Mouse (Mus musculus) intestine, embryonic 14.5 days (tissue): ENCODE measurements at regions not wholly inside any gene's neighbourhood (a gene's known extent, or its start where the extent isn't known, plus 50 kb on each side); places are given as distances from the start of the nearest gene placed in this dataset.

ENCODE experiments used
- ATAC-seq: fragments of 200-750 bp; cut with Nextera tagmentation; replicated peaks from 2 replicates; pipeline ENCODE4 v1.8.0; 2017; ENCODE audit warnings: low read depth, moderate number of reproducible peaks, moderate TSS enrichment, moderate library complexity; ENCODE audit not compliant: low FRiP score, low TSS enrichment
- DNase-seq: peaks from one replicate; pipeline ENCODE4 v3.0.0-alpha.2; 2018; ENCODE audit warnings: low spot score
- H3K27ac ChIP-seq: fragments of 300-500 bp; sonication (generic); 2 replicates; pipeline ENCODE4 v1.5.1; 2014; ENCODE audit warnings: low read depth, mild to moderate bottlenecking, control low read depth
- H3K27me3 ChIP-seq: fragments of 300-500 bp; sonication (generic); replicated peaks from 2 replicates; pipeline ENCODE4 v1.6.1; 2014; ENCODE audit warnings: low read length, control low read depth; ENCODE audit not compliant: control insufficient read depth, insufficient read depth
- H3K36me3 ChIP-seq: fragments of 300-500 bp; sonication (generic); 2 replicates; pipeline ENCODE4 v1.6.1; 2014; ENCODE audit warnings: low read length, control low read depth; ENCODE audit not compliant: control insufficient read depth, insufficient read depth
- H3K4me1 ChIP-seq: fragments of 300-500 bp; sonication (generic); replicated peaks from 2 replicates; pipeline ENCODE4 v1.6.1; 2014; ENCODE audit warnings: low read length, control low read depth, mixed read lengths; ENCODE audit not compliant: control insufficient read depth, insufficient read depth
- H3K4me2 ChIP-seq: fragments of 300-500 bp; sonication (generic); 2 replicates; pipeline ENCODE4 v1.6.1; 2014; ENCODE audit warnings: low read length
- H3K4me3 ChIP-seq: fragments of 300-500 bp; sonication (generic); 2 replicates; pipeline ENCODE4 v1.5.1; 2014; ENCODE audit warnings: low read depth, low read length, control low read depth, mixed read lengths
- H3K9ac ChIP-seq: fragments of 300-500 bp; sonication (generic); 2 replicates; pipeline ENCODE4 v1.6.1; 2014; ENCODE audit warnings: mild to moderate bottlenecking, low read length
- H3K9me3 ChIP-seq: fragments of 300-500 bp; sonication (generic); 2 replicates; pipeline ENCODE4 v1.6.1; 2016; ENCODE audit warnings: low read length, control low read depth; ENCODE audit not compliant: control insufficient read depth
- WGBS: fragments of 180-500 bp; shearing (Covaris S2); extraction: QIAGEN DNeasy Blood & Tissue Kit; methylation state at CpG from one replicate; pipeline ENCODE4 v1.1.7; 2014; 5-methylcytosine and 5-hydroxymethylcytosine counted together

DNA sequence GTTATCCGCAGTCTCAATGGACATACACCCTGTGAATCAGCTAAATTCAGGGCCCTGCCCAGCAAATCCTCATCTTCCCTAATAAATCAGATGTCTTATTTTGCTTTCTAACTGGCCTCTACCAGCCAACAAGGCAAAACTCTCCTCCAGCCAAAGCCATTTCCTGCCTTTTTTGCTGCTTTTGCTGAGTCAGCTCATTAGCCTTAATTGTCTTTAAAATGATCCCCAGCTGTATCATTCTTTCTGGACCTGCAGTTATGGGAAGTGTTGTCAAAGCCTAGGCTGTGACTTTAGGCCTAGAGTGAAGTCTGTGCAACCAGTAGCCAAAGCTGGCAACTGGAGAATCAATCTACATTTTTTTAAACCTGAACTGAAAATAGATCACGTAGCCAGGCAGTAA is 81.4 kb downstream of the Mtpn start:
- Histone ChIP-seq H3K9ac (no peak overlapping the region), H3K27ac (no peak overlapping the region), H3K9me3 (0 out of 2 replicates have a peak, but pooled peaks cover 4% of the 10 kb centered on the region), H3K4me1 (no peaks in the 10 kb centered on the region), H3K36me3 (no peaks in the 10 kb centered on the region), H3K27me3 (no peaks in the 10 kb centered on the region), H3K4me2 (no peak overlapping the region), H3K4me3 (no peak overlapping the region)
- DNase-seq, result no peak
- WGBS, result 90% methylated on average over 2 of the region's 2 CpGs
- no peak for ATAC-seq

DNA sequence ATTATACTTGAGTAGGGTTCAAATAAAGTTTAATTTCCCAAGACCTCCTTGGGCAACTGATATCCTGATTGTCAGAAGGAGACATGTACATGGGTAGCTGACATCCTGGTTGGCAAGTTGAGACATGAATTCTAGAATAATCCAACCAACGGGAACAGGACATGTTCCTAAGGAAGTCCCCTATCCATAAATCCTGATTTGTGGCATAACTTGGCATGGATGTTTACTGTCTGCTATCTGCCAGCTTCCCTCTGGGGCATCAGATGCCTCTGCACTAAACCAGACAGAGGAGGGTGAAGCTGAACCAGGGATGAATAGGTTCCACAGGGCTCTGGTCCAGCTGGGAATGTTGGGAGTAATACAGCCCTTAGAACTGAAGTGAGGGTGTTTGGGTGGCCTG is 94.7 kb downstream of the Mtpn start:
- ATAC-seq (no peak), DNase-seq (no peak)
- 83% methylated on average over 1 of the region's 1 CpGs for WGBS
- Histone ChIP-seq H3K4me1 (no peaks in the 10 kb centered on the region), H3K4me3 (no peak overlapping the region), H3K4me2 (no peak overlapping the region), H3K27me3 (no peaks in the 10 kb centered on the region), H3K9me3 (no peaks in the 10 kb centered on the region), H3K36me3 (no peaks in the 10 kb centered on the region), H3K9ac (no peak overlapping the region), H3K27ac (no peak overlapping the region)

DNA sequence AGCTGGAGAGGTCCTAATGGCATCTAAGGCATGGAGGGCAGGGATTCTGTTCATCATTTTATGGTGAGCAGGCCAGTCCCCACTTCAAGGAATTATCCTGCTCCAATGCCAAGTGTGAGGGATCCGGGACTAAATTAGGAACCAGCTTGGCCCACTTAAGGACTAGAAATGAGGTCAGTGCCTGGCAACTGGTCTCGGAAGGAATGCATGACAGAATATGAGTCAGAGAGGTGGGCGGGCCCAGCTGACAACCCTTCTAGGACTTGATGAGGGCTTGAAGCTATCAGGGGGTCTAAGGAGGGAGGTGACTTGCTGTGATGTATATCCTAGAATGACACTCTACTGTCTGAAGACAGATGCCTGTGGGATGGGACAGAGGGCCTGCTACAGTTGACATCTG is 100.4 kb upstream of the Fam180a start:
- ATAC-seq (no peak), DNase-seq (no peak)
- H3K4me1 ChIP-seq, result no peaks in the 10 kb centered on the region
- H3K4me3 ChIP-seq, result no peak overlapping the region
- no peak overlapping the region for H3K4me2 ChIP-seq
- H3K9ac ChIP-seq, result no peak overlapping the region
- WGBS, result 81% methylated on average over 3 of the region's 3 CpGs
- H3K27me3 ChIP-seq, result no peaks in the 10 kb centered on the region
- H3K27ac ChIP-seq, result no peak overlapping the region
- H3K36me3 ChIP-seq, result no peaks in the 10 kb centered on the region
- H3K9me3 ChIP-seq, result no peaks in the 10 kb centered on the region

DNA sequence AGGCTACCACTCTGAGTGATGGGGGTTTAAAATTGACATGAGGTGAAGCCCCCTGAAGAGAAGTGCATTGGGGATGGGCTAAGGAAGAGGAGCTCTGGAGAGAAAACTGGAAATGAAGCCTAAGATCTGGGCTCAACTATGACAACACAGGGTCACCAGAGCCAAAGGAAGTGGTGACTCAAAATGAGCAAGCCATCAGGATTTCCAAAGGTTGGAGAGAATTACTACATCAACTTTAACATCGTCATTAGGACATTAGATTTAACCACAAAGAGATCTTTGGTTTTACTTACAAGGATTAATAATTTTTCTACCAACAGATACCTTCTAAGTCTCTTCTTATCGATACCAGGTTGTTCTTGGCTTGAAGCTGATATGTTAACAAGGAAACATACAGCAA is 98.6 kb upstream of the Fam180a start:
- no peak overlapping the region for H3K4me2 ChIP-seq
- no peaks in the 10 kb centered on the region for H3K36me3 ChIP-seq
- H3K27ac ChIP-seq, result no peak overlapping the region
- no peak overlapping the region for H3K9ac ChIP-seq
- DNase-seq (no peak), ATAC-seq (no peak)
- H3K4me1 ChIP-seq, result no peaks in the 10 kb centered on the region
- no peaks in the 10 kb centered on the region for H3K27me3 ChIP-seq
- 89% methylated on average over 2 of the region's 2 CpGs for WGBS
- no peaks in the 10 kb centered on the region for H3K9me3 ChIP-seq
- no peak overlapping the region for H3K4me3 ChIP-seq

DNA sequence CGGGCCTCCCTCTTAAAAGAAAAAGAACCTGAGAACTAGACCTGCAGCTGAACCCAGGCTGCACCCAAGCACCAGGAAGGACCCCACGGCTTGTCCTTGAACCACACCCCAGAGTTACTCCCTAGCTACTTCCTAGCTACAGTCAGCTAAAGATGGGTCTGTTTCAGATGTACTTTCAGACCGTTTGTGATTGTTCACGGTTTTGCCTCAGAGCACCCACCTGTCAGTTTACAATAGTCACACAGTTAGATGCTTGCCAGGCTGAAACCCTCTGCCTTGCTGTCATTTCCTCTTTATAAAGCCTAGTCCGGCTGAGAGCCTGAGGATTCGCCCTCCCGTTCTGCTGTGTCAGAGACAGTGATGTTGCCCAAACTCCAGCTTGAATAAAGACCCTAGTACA is 95.0 kb upstream of the Fam180a start:
- Histone ChIP-seq H3K4me3 (no peak overlapping the region), H3K36me3 (no peaks in the 10 kb centered on the region), H3K27ac (no peak overlapping the region), H3K9ac (no peak overlapping the region), H3K4me1 (no peaks in the 10 kb centered on the region), H3K9me3 (no peaks in the 10 kb centered on the region), H3K4me2 (no peak overlapping the region), H3K27me3 (no peaks in the 10 kb centered on the region)
- no peak for DNase-seq
- 70% methylated on average over 7 of the region's 7 CpGs for WGBS
- no peak for ATAC-seq

DNA sequence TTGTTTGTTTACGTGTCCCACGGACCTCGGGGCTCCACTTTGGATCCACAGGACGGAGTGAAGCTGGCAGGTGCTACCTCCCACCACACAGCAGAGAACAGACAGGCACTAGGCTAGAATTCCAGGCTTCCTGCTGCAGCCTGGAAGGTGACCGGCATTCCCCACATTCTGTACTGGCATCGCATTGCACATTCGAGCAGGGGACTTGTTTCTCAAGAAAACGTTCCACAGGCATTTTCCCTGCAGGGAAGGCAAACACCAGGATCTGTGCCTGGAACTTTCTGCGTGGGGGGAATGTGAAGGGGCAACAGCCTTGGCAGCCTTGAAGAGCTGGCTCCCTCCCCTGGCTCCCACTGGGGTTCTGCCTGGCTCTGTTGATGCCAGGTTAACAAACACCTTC is 79.1 kb upstream of the Fam180a start:
- Histone ChIP-seq H3K9ac (no peak overlapping the region), H3K4me3 (no peak overlapping the region), H3K4me2 (no peak overlapping the region), H3K36me3 (no peaks in the 10 kb centered on the region), H3K27me3 (no peaks in the 10 kb centered on the region), H3K27ac (no peak overlapping the region), H3K9me3 (no peaks in the 10 kb centered on the region), H3K4me1 (no peaks in the 10 kb centered on the region)
- no peak for DNase-seq
- ATAC-seq, result no peak
- 47% methylated on average over 9 of the region's 9 CpGs for WGBS

DNA sequence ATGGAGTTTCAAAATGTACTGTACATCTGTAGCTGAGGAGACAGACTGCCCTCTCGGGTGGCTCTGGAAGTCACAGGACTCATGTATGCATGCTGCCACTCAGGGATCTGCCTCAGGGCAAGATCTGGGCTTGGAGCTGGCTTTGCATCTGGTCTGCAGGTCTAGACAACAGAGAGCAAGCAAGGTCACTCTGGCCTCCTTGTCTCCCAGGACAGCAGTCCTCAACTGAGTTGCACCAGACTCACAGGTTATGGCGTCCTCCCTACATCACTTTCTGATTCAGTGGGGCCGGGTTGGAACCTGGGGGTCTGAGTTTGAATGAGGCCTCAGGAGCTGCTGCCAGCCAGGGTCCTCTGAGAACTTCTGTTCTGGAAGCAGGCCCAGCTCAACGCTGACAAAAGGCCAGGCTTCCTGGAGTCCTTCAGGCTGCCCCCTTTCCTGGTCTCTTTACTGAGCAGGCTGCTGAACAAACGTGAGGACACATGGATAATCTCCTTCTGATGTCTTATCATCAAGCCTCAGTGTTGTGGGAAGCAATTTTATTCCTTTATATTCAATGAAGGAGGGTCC is 77.5 kb upstream of the Fam180a start:
- H3K4me3 ChIP-seq, result no peak overlapping the region
- no peaks in the 10 kb centered on the region for H3K36me3 ChIP-seq
- H3K4me2 ChIP-seq, result no peak overlapping the region
- no peaks in the 10 kb centered on the region for H3K27me3 ChIP-seq
- H3K27ac ChIP-seq, result no peak overlapping the region
- ATAC-seq, result no peak
- WGBS, result 76% methylated on average over 5 of the region's 5 CpGs
- no peaks in the 10 kb centered on the region for H3K9me3 ChIP-seq
- no peak for DNase-seq
- no peak overlapping the region for H3K9ac ChIP-seq
- no peaks in the 10 kb centered on the region for H3K4me1 ChIP-seq

DNA sequence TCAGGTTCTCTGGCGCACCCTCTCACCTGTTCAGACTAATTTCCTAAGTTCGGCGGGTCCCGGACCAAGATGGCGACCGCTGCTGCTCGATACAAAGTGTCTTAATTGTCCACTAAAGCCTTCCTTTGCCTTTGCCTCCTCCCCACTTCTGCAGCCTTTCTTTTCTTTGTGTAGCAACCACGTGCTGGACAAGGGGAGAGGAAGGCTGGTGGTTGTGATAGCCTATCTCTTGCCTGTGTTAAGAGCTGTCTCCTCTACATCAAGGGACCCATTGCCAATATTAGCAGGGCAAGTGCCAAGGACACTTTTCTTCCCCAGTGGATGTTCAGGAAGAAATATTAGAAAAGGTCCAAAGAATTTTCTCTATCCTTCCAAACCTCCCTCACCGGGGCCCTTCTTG is 69.8 kb upstream of the Fam180a start:
- DNase-seq (no peak), ATAC-seq (no peak)
- no peak overlapping the region for H3K27ac ChIP-seq
- WGBS, result 93% methylated on average over 7 of the region's 9 CpGs
- H3K4me1 ChIP-seq, result no peaks in the 10 kb centered on the region
- H3K36me3 ChIP-seq, result no peaks in the 10 kb centered on the region
- no peak overlapping the region for H3K9ac ChIP-seq
- H3K9me3 ChIP-seq, result no peaks in the 10 kb centered on the region
- no peak overlapping the region for H3K4me3 ChIP-seq
- H3K27me3 ChIP-seq, result no peaks in the 10 kb centered on the region
- H3K4me2 ChIP-seq, result no peak overlapping the region

DNA sequence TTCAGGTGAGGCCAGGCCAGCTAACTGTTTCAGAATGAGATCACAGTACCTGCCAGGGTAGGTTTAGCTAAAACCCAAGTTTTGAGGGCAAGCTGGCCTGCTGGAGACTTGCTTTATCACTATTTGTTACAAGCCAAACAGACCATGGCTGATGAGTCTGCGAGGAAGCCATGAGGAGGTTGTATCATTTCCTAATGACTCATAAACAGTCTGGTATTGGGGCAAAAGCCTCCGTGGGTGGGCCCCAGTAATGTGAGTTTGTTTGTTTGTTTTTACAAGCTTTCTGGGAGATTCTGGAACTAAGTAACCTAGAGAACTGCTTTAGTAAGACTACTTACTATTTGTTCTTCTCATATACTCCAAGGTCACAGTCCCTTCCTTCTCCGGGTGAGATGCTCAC is 62.9 kb upstream of the Fam180a start:
- H3K27me3 ChIP-seq, result no peaks in the 10 kb centered on the region
- WGBS, result 52% methylated on average over 3 of the region's 3 CpGs
- ATAC-seq, result no peak

More for the DNA sequence above, 62.9 kb upstream of the Fam180a start:
- no peak overlapping the region for H3K27ac ChIP-seq
- DNase-seq, result no peak
- no peak overlapping the region for H3K4me2 ChIP-seq
- H3K4me1 ChIP-seq, result no peaks in the 10 kb centered on the region
- no peaks in the 10 kb centered on the region for H3K36me3 ChIP-seq
- H3K9ac ChIP-seq, result no peak overlapping the region
- no peak overlapping the region for H3K4me3 ChIP-seq
- H3K9me3 ChIP-seq, result no peaks in the 10 kb centered on the region
